9 mouse cellular contexts compared by ENCODE assay signal in the genomic region with DNA sequence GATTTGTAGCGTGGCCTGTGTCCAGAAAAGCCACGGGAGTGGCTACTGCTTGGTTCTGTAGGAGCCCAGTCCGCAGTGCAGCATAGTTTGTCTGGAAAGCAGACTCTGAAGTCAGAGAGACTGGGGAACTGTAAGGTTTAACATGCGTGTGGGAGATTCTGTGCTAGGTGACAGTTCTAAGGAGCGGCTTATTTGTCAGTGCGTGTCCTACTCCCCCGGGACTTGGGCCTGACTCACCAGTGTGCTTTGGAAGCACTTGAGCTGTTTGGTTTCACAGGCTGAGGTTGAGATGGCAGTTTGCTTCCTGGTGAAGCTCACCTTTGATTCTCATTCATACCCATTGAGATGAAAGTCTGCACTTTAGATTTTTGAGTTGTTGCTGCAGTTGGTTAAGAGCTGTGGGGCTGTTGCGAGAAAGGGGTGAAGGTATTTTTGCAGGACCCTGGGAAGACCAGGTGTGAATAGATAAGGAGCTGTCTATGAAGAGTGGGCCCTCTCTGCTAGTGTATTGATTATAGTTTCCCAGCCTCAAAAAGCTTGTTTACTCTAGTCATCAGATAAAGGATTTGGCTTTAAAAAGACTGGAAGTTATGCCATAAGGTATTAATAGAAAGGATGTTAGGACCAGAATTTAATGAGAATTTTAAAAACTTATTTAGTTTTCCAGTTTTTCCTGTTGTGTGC. TPM values are rescaled to one million over a fixed set of nuclear protein-coding genes. Genes with fewer than 3 reads are reported as not detected.
DNase-seq lines count a peak whose midpoint lies in the region; ATAC-seq and TF ChIP-seq lines count a peak whose summit lies in the region.
"Had no signal": no experiment of that assay in that cellular context is flagged by ENCODE, and none has a peak within 500 bp of the region (broad histone marks: within the 10 kb centered on the region; RNA-seq: fewer than 3 reads in every experiment).

No protein-coding gene starts in this region.

- no peak for TF ChIP-seq RAD21 in CH12.LX (IDR thresholded peaks at IDR 0.05; ENCODE audit: low read depth, low read length)

- no peak for DNase-seq in hindbrain, embryonic 10.5 days (ENCODE audit: low spot score)
- DNase-seq in hindbrain, embryonic 11.5 days (ENCODE audit: low spot score), result no peak
- peak; percentile 54 for DNase-seq in CH12.LX (ENCODE audit: extremely low read depth)
- peak; percentile 32 for DNase-seq in c-Kit-positive CD71-negative TER-119-negative erythroid progenitor cells, embryonic 14.5 days (ENCODE audit: low read depth)
- DNase-seq in liver, embryonic 13.5 days, result peak; percentile 30
- no peak for DNase-seq in thymus, postnatal 36 days
- DNase-seq in forebrain, postnatal 0 days, result no peak

- no peak overlapping the region for H3K27ac ChIP-seq in hindbrain, embryonic 10.5 days
- no peak overlapping the region for H3K27ac ChIP-seq in hindbrain, embryonic 11.5 days (ENCODE audit: low read depth, low read length)
- H3K27ac ChIP-seq in CH12.LX (ENCODE audit: insufficient read depth, low read depth), result no peak overlapping the region
- peak overlapping the region; percentile 97 for H3K27ac ChIP-seq in liver, embryonic 13.5 days
- no peak overlapping the region for H3K27ac ChIP-seq in forebrain, postnatal 0 days (ENCODE audit: low read depth, low read length)
- no peak overlapping the region for H3K27ac ChIP-seq in hindbrain, embryonic 16.5 days (ENCODE audit: low read depth, low read length)
- H3K27ac ChIP-seq: neural tube, embryonic 15.5 days had no signal

- no peak overlapping the region for H3K9ac ChIP-seq in hindbrain, embryonic 11.5 days (ENCODE audit: low read depth, low read length)
- H3K9ac ChIP-seq in CH12.LX (ENCODE audit: insufficient read depth, low read depth), result no peak overlapping the region
- peak overlapping the region; percentile 99 for H3K9ac ChIP-seq in liver, embryonic 13.5 days
- no peak overlapping the region for H3K9ac ChIP-seq in forebrain, postnatal 0 days
- H3K9ac ChIP-seq in hindbrain, embryonic 16.5 days (ENCODE audit: low read depth, low read length), result no peak overlapping the region; the same call in 1 of the 2 replicates
- H3K9ac ChIP-seq: neural tube, embryonic 15.5 days had no signal

- no peak for TF ChIP-seq POLR2A in CH12.LX (IDR thresholded peaks at IDR 0.05; ENCODE audit: low read depth, low read length)

- ATAC-seq in hindbrain, embryonic 11.5 days (ENCODE audit: low FRiP score), result no peak
- ATAC-seq in liver, embryonic 13.5 days (ENCODE audit: low read depth), result no peak
- ATAC-seq in forebrain, postnatal 0 days, result no peak
- no peak for ATAC-seq in hindbrain, embryonic 16.5 days

- peaks cover 16% of the 10 kb centered on the region for H3K79me2 ChIP-seq in CH12.LX (replicated peaks; ENCODE audit: control insufficient read depth, extremely low read depth, insufficient read depth, poor library complexity, severe bottlenecking)

- no peaks in the 10 kb centered on the region for H3K9me3 ChIP-seq in hindbrain, embryonic 10.5 days
- no peaks in the 10 kb centered on the region for H3K9me3 ChIP-seq in hindbrain, embryonic 11.5 days (ENCODE audit: control insufficient read depth, low read length)
- no peaks in the 10 kb centered on the region for H3K9me3 ChIP-seq in CH12.LX (replicated peaks; ENCODE audit: low read length)
- no peaks in the 10 kb centered on the region for H3K9me3 ChIP-seq in liver, embryonic 13.5 days (replicated peaks)
- H3K9me3 ChIP-seq in forebrain, postnatal 0 days (ENCODE audit: low read length), result no peaks in the 10 kb centered on the region
- H3K9me3 ChIP-seq in hindbrain, embryonic 16.5 days (ENCODE audit: control insufficient read depth, low read length), result no peaks in the 10 kb centered on the region
- H3K9me3 ChIP-seq: neural tube, embryonic 15.5 days had no signal

- TF ChIP-seq CTCF in CH12.LX (conservative IDR thresholded peaks at IDR 0.05 in 1 of 2, IDR thresholded peaks at IDR 0.05 in 1 of 2; ENCODE audit: low read depth in 2 of 2, low read length in 2 of 2), result no peak
- no peak for TF ChIP-seq CTCF in forebrain, postnatal 0 days (IDR thresholded peaks at IDR 0.05; ENCODE audit: low read depth)

- peaks cover 8% of the 10 kb centered on the region; the same call in 1 of the 2 replicates for H3K36me3 ChIP-seq in hindbrain, embryonic 10.5 days
- no peaks in the 10 kb centered on the region for H3K36me3 ChIP-seq in hindbrain, embryonic 11.5 days (ENCODE audit: control insufficient read depth, insufficient read depth, low read length)
- H3K36me3 ChIP-seq in CH12.LX (replicated peaks in 1 of 2; ENCODE audit: control insufficient read depth in 1 of 2, insufficient read depth in 1 of 2, low read length in 1 of 2), result peaks cover 2 to 30% of the 10 kb centered on the region in 2 experiments
- peaks cover 19% of the 10 kb centered on the region for H3K36me3 ChIP-seq in liver, embryonic 13.5 days
- no peaks in the 10 kb centered on the region for H3K36me3 ChIP-seq in forebrain, postnatal 0 days (ENCODE audit: insufficient read depth)
- H3K36me3 ChIP-seq in hindbrain, embryonic 16.5 days (ENCODE audit: control insufficient read depth, insufficient read depth, low read length), result no peaks in the 10 kb centered on the region
- H3K36me3 ChIP-seq: neural tube, embryonic 15.5 days had no signal

- no peak for TF ChIP-seq EP300 in CH12.LX (IDR thresholded peaks at IDR 0.05; ENCODE audit: low read length)

- H3K4me2 ChIP-seq in hindbrain, embryonic 11.5 days (replicated peaks; ENCODE audit: low read depth, low read length), result no peak overlapping the region
- H3K4me2 ChIP-seq in CH12.LX (ENCODE audit: insufficient read depth, low read depth, poor library complexity, severe bottlenecking), result no peak overlapping the region
- peak overlapping the region; percentile 78 for H3K4me2 ChIP-seq in liver, embryonic 13.5 days
- H3K4me2 ChIP-seq in forebrain, postnatal 0 days (ENCODE audit: low read depth), result no peak overlapping the region
- no peak overlapping the region for H3K4me2 ChIP-seq in hindbrain, embryonic 16.5 days (ENCODE audit: low read length)

- H3K4me1 ChIP-seq in hindbrain, embryonic 10.5 days (replicated peaks), result peaks cover 17% of the 10 kb centered on the region
- H3K4me1 ChIP-seq in hindbrain, embryonic 11.5 days (replicated peaks; ENCODE audit: control insufficient read depth, insufficient read depth, low read length), result no peaks in the 10 kb centered on the region
- peaks cover 10 to 33% of the 10 kb centered on the region in 2 experiments for H3K4me1 ChIP-seq in CH12.LX (ENCODE audit: control insufficient read depth in 1 of 2, insufficient read depth in 2 of 2)
- peaks cover 53% of the 10 kb centered on the region for H3K4me1 ChIP-seq in liver, embryonic 13.5 days (replicated peaks)
- no peaks in the 10 kb centered on the region for H3K4me1 ChIP-seq in forebrain, postnatal 0 days (ENCODE audit: insufficient read depth)
- peaks cover 13% of the 10 kb centered on the region for H3K4me1 ChIP-seq in hindbrain, embryonic 16.5 days (ENCODE audit: control insufficient read depth, insufficient read depth, low read depth, low read length)

- in situ Hi-C loops in CH12.LX (cut with MboI; ENCODE audit: low pct_ligation_motif_present, low pct_unique_long_range_greater_than_20kb, low sequenced_read_pairs), result no loop called here

- dilution Hi-C loops in CH12.LX (cut with MboI; ENCODE audit: extremely low pct_ligation_motif_present, extremely low pct_unique_long_range_greater_than_20kb, low sequenced_read_pairs), result no loop called here

- 94% methylated on average over 8 of the region's 8 CpGs for WGBS in hindbrain, embryonic 10.5 days
- 91% methylated on average over 8 of the region's 8 CpGs for WGBS in hindbrain, embryonic 11.5 days
- WGBS in liver, embryonic 13.5 days (ENCODE audit: insufficient replicate concordance), result 67% methylated on average over 8 of the region's 8 CpGs
- 91% methylated on average over 8 of the region's 8 CpGs for WGBS in forebrain, postnatal 0 days
- 90% methylated on average over 8 of the region's 8 CpGs for WGBS in hindbrain, embryonic 16.5 days

- no peaks in the 10 kb centered on the region for H3K27me3 ChIP-seq in hindbrain, embryonic 10.5 days (ENCODE audit: insufficient read depth, poor library complexity, severe bottlenecking)
- no peaks in the 10 kb centered on the region for H3K27me3 ChIP-seq in hindbrain, embryonic 11.5 days (ENCODE audit: control insufficient read depth, insufficient read depth, low read length)
- no peaks in the 10 kb centered on the region for H3K27me3 ChIP-seq in CH12.LX (replicated peaks)
- H3K27me3 ChIP-seq in liver, embryonic 13.5 days, result no peaks in the 10 kb centered on the region
- H3K27me3 ChIP-seq in forebrain, postnatal 0 days (ENCODE audit: insufficient read depth, low read length), result no peaks in the 10 kb centered on the region
- no peaks in the 10 kb centered on the region for H3K27me3 ChIP-seq in hindbrain, embryonic 16.5 days (replicated peaks; ENCODE audit: control insufficient read depth, insufficient read depth, low read length)
- H3K27me3 ChIP-seq: neural tube, embryonic 15.5 days had no signal

- peak overlapping the region; percentile 99; the same call in 1 of the 2 replicates for H3K4me3 ChIP-seq in hindbrain, embryonic 10.5 days
- H3K4me3 ChIP-seq in hindbrain, embryonic 11.5 days (ENCODE audit: low read depth, low read length), result no peak overlapping the region
- no peak overlapping the region for H3K4me3 ChIP-seq in CH12.LX (replicated peaks in 1 of 3; ENCODE audit: low read depth in 2 of 3, low read length in 2 of 3, poor library complexity in 1 of 3)
- H3K4me3 ChIP-seq in liver, embryonic 13.5 days (replicated peaks), result peak overlapping the region; percentile 97
- no peak overlapping the region for H3K4me3 ChIP-seq in forebrain, postnatal 0 days (ENCODE audit: low read depth, low read length)
- no peak overlapping the region for H3K4me3 ChIP-seq in hindbrain, embryonic 16.5 days (ENCODE audit: low read length)
- H3K4me3 ChIP-seq: neural tube, embryonic 15.5 days had no signal

RNA-seq across cellular contexts. Expression of gene Fbxo34, which starts 24.5 kb away (rescaled TPM):
- 19.8 and 24.6 TPM in 2 replicates for polyA plus RNA-seq in hindbrain, embryonic 10.5 days (2016; fragmentation: Nextera tagmentation; extraction: Ambion mirVana)
- polyA plus RNA-seq in hindbrain, embryonic 11.5 days (2014; fragmentation: Nextera tagmentation; extraction: Ambion mirVana), result 20.1 and 22.9 TPM in 2 replicates
- 11.9 and 12.8 TPM in 2 replicates for total RNA-seq in CH12.LX (2012; rRNA removed)
- 11.1 and 11.6 TPM in 2 replicates for total RNA-seq in CH12.LX (2014; rRNA removed)
- 24.7 and 25.9 TPM in 2 replicates for polyA plus RNA-seq in CH12.LX (2012; ENCODE audit: insufficient read length, low read depth)
- polyA plus RNA-seq in liver, embryonic 13.5 days (2015; fragmentation: Nextera tagmentation; extraction: Ambion mirVana), result 34.9 and 36.3 TPM in 2 replicates
- 18.9 and 20.0 TPM in 2 replicates for total RNA-seq in forebrain, postnatal 0 days (2014; rRNA removed)
- 23.0 and 33.8 TPM in 2 replicates for polyA plus RNA-seq in forebrain, postnatal 0 days (2015; fragmentation: Nextera tagmentation; extraction: Ambion mirVana)
- 33.6 and 35.5 TPM in 2 replicates for polyA plus RNA-seq in hindbrain, embryonic 16.5 days (2015; fragmentation: Nextera tagmentation; extraction: Ambion mirVana)

RNA-seq across cellular contexts. Expression of gene Dlgap5, which starts 56.5 kb away (rescaled TPM):
- 56.6 and 76.9 TPM in 2 replicates for polyA plus RNA-seq in hindbrain, embryonic 10.5 days (2016; fragmentation: Nextera tagmentation; extraction: Ambion mirVana)
- 59.9 and 63.2 TPM in 2 replicates for polyA plus RNA-seq in hindbrain, embryonic 11.5 days (2014; fragmentation: Nextera tagmentation; extraction: Ambion mirVana)
- total RNA-seq in CH12.LX (2012; rRNA removed) (48.9 and 50.8 TPM in 2 replicates), CH12.LX (2014; rRNA removed) (53.5 and 59.9 TPM in 2 replicates)
- 57.0 and 62.9 TPM in 2 replicates for polyA plus RNA-seq in CH12.LX (2012; ENCODE audit: insufficient read length, low read depth)
- polyA plus RNA-seq in liver, embryonic 13.5 days (2015; fragmentation: Nextera tagmentation; extraction: Ambion mirVana), result 58.4 and 66.0 TPM in 2 replicates
- total RNA-seq in forebrain, postnatal 0 days (2014; rRNA removed), result 2.3 and 9.4 TPM in 2 replicates
- 2.9 and 3.3 TPM in 2 replicates for polyA plus RNA-seq in forebrain, postnatal 0 days (2015; fragmentation: Nextera tagmentation; extraction: Ambion mirVana)
- 6.3 and 9.0 TPM in 2 replicates for polyA plus RNA-seq in hindbrain, embryonic 16.5 days (2015; fragmentation: Nextera tagmentation; extraction: Ambion mirVana)

Comparison
In these comparisons a context has a peak if more than half of its experiments do, and no peak if none do; other contexts are left out.
1. H3K4me3 ChIP-seq: peak in hindbrain, embryonic 10.5 days (single experiment) and liver, embryonic 13.5 days (single experiment); none in hindbrain, embryonic 11.5 days (single experiment), CH12.LX (0 of 3), forebrain, postnatal 0 days (single experiment) and hindbrain, embryonic 16.5 days (single experiment).
2. DNase-seq: peak in CH12.LX (single experiment), c-Kit-positive CD71-negative TER-119-negative erythroid progenitor cells, embryonic 14.5 days (single experiment) and liver, embryonic 13.5 days (single experiment); none in hindbrain, embryonic 10.5 days (single experiment), hindbrain, embryonic 11.5 days (single experiment), thymus, postnatal 36 days (0 of 2) and forebrain, postnatal 0 days (single experiment).